In the genomic region with DNA sequence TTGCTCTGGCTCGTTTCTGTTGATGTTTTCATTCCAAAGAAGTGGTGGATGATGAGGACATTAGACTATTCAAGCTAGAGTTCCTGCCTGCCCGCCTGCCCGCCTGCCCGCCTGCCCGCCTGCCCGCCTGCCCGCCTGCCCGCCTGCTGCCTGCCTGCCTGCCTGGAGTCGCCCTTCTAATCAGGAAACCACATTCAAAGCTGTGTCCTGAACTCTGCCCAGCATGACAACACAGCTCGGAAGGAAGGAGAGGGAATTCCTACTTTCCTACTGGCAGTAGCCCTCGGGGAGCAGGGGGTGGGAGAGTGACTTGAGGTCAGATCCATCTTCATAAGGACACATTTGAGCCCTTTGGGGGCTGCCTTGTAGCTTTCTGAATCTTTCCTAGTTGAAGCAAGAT, we compare ENCODE assay signal across 18 mouse cellular contexts.
A peak's percentile ranks its signal among the peaks of the same experiment; 100 is the strongest.
DNase-seq lines count a peak whose midpoint lies in the region; ATAC-seq lines count a peak whose summit lies in the region.
"Had no signal": no experiment of that assay in that cellular context is flagged by ENCODE, and none has a peak within 500 bp of the region (broad histone marks: within the 10 kb centered on the region; RNA-seq: fewer than 3 reads in every experiment).

No protein-coding gene starts in this region.

- no peak overlapping the region for H3K4me2 ChIP-seq in forebrain, embryonic 16.5 days (ENCODE audit: low read length)
- no peak overlapping the region for H3K4me2 ChIP-seq in embryonic facial prominence, embryonic 12.5 days (replicated peaks)
- H3K4me2 ChIP-seq: hindbrain, embryonic 12.5 days; intestine, embryonic 15.5 days; midbrain, embryonic 12.5 days; stomach, embryonic 15.5 days had no signal

- H3K4me1 ChIP-seq in forebrain, embryonic 10.5 days, result peaks cover 44% of the 10 kb centered on the region
- H3K4me1 ChIP-seq in forebrain, embryonic 16.5 days (replicated peaks; ENCODE audit: control insufficient read depth, insufficient read depth, low read length), result peaks cover 2% of the 10 kb centered on the region; the same call in 1 of the 2 replicates
- peaks cover 37% of the 10 kb centered on the region for H3K4me1 ChIP-seq in embryonic facial prominence, embryonic 12.5 days
- H3K4me1 ChIP-seq: stomach, embryonic 15.5 days had no signal

- 0 out of 2 replicates have a peak overlapping the region, but pooled peaks have one; percentile 30 for H3K27ac ChIP-seq in forebrain, embryonic 10.5 days
- H3K27ac ChIP-seq in forebrain, embryonic 16.5 days (ENCODE audit: low read length), result no peak overlapping the region
- H3K27ac ChIP-seq in embryonic facial prominence, embryonic 12.5 days, result peak overlapping the region; percentile 41; the same call in 1 of the 2 replicates
- H3K27ac ChIP-seq: hindbrain, embryonic 12.5 days; intestine, embryonic 15.5 days; midbrain, embryonic 12.5 days; stomach, embryonic 15.5 days had no signal

- no peaks in the 10 kb centered on the region for H3K9me3 ChIP-seq in forebrain, embryonic 10.5 days
- no peaks in the 10 kb centered on the region for H3K9me3 ChIP-seq in forebrain, embryonic 16.5 days (ENCODE audit: control insufficient read depth, low read length)
- H3K9me3 ChIP-seq in embryonic facial prominence, embryonic 12.5 days, result no peaks in the 10 kb centered on the region
- H3K9me3 ChIP-seq: hindbrain, embryonic 12.5 days; intestine, embryonic 15.5 days; midbrain, embryonic 12.5 days; stomach, embryonic 15.5 days had no signal

- no peak overlapping the region for H3K9ac ChIP-seq in forebrain, embryonic 16.5 days (replicated peaks; ENCODE audit: low read depth, low read length)
- H3K9ac ChIP-seq in embryonic facial prominence, embryonic 12.5 days, result no peak overlapping the region
- H3K9ac ChIP-seq: hindbrain, embryonic 12.5 days; intestine, embryonic 15.5 days; liver, postnatal 0 days; midbrain, embryonic 12.5 days; stomach, embryonic 15.5 days had no signal

- H3K36me3 ChIP-seq in forebrain, embryonic 10.5 days (replicated peaks), result no peaks in the 10 kb centered on the region
- no peaks in the 10 kb centered on the region for H3K36me3 ChIP-seq in forebrain, embryonic 16.5 days (ENCODE audit: control insufficient read depth, insufficient read depth)
- H3K36me3 ChIP-seq in embryonic facial prominence, embryonic 12.5 days, result no peaks in the 10 kb centered on the region
- H3K36me3 ChIP-seq: hindbrain, embryonic 12.5 days; intestine, embryonic 15.5 days; midbrain, embryonic 12.5 days; stomach, embryonic 15.5 days had no signal

- ATAC-seq in forebrain, embryonic 16.5 days, result no peak
- ATAC-seq in embryonic facial prominence, embryonic 12.5 days (ENCODE audit: insufficient number of reproducible peaks, insufficient read depth, low FRiP score, low TSS enrichment), result no peak
- ATAC-seq: forebrain, embryonic 14.5 days; intestine, embryonic 15.5 days; liver, postnatal 0 days had no signal

- H3K27me3 ChIP-seq in forebrain, embryonic 10.5 days (ENCODE audit: poor library complexity, severe bottlenecking), result no peaks in the 10 kb centered on the region
- H3K27me3 ChIP-seq in forebrain, embryonic 16.5 days (replicated peaks; ENCODE audit: control insufficient read depth, insufficient read depth, low read length), result no peaks in the 10 kb centered on the region
- H3K27me3 ChIP-seq in embryonic facial prominence, embryonic 12.5 days, result no peaks in the 10 kb centered on the region
- H3K27me3 ChIP-seq: hindbrain, embryonic 12.5 days; intestine, embryonic 15.5 days; midbrain, embryonic 12.5 days; stomach, embryonic 15.5 days had no signal

- 76% methylated on average over 11 of the region's 11 CpGs for WGBS in forebrain, embryonic 10.5 days
- WGBS in forebrain, embryonic 16.5 days, result 76% methylated on average over 11 of the region's 11 CpGs
- WGBS in embryonic facial prominence, embryonic 12.5 days, result 64% methylated on average over 11 of the region's 11 CpGs

- DNase-seq in forebrain, embryonic 10.5 days (ENCODE audit: extremely low spot score, low spot score), result no peak
- DNase-seq in kidney, postnatal 10 days, result peak; percentile 45
- DNase-seq in kidney, adult 8-10 months, result no peak
- peak; percentile 47 for DNase-seq in lung, postnatal 36 days
- no peak for DNase-seq in layer of hippocampus, adult 9-11 months
- DNase-seq in T-cell, adult 2 months (ENCODE audit: low spot score), result no peak
- DNase-seq: cerebellum, adult 11 months; cerebellum, postnatal 36 days; liver, postnatal 0 days; retina, postnatal 1 day; spleen, adult 18-20 months had no signal

- H3K4me3 ChIP-seq in forebrain, embryonic 10.5 days, result no peak overlapping the region
- H3K4me3 ChIP-seq in forebrain, embryonic 16.5 days (replicated peaks; ENCODE audit: low read length), result no peak overlapping the region
- H3K4me3 ChIP-seq in embryonic facial prominence, embryonic 12.5 days, result no peak overlapping the region
- H3K4me3 ChIP-seq: hindbrain, embryonic 12.5 days; intestine, embryonic 15.5 days; midbrain, embryonic 12.5 days; stomach, embryonic 15.5 days had no signal

Comparison
In these comparisons a context has a peak if more than half of its experiments do, and no peak if none do; other contexts are left out.
1. DNase-seq: peak in kidney, postnatal 10 days (single experiment) and lung, postnatal 36 days (single experiment); none in forebrain, embryonic 10.5 days (single experiment), kidney, adult 8-10 months (0 of 2), layer of hippocampus, adult 9-11 months (single experiment) and T-cell, adult 2 months (single experiment).